Mouse (Mus musculus) thymus, adult 2 months (tissue): ENCODE data around the gene Nfkbie.

ENCODE experiments used
- CTCF ChIP-seq: fragments of 200-500 bp; IDR thresholded peaks from 2 replicates; pipeline ENCODE4 v1.5.1; 2012; ENCODE audit warnings: mild to moderate bottlenecking, control low read depth, low read length, moderate library complexity, borderline replicate concordance; ENCODE audit not compliant: control insufficient read depth, poor library complexity, insufficient read depth; ENCODE audit errors: extremely low read depth
- POLR2A ChIP-seq: fragments of 200-500 bp; IDR thresholded peaks from 2 replicates; pipeline ENCODE4 v1.6.1; 2012; ENCODE audit warnings: mild to moderate bottlenecking, low read length, control low read depth, moderate library complexity; ENCODE audit not compliant: control insufficient read depth, poor library complexity, insufficient read depth; ENCODE audit errors: extremely low read depth

DNA sequence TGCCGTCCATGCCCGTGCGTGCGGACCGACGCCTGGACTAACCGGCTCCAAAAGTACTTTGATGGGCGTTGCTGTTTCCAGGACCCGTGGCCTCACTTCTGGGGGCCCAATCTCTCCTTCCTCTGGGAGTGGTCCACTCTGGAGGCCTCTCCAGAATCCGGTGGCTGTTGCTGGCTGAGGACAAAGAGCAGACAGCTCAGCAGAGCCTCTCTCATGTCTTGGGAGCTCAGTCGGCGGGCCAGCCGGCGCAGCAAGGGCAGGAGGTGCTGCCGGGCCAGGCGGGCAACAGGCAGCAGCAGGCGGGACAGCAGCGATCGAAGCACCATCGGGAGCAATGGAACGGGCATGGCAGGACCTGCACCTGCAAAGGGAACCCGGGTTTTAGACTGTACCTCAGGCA is 45.8 kb downstream of the Nfkbie start:
- no peak for TF ChIP-seq CTCF
- no peak for TF ChIP-seq POLR2A
